Mouse (Mus musculus) hindbrain, embryonic 15.5 days (tissue): ENCODE measurements at regions not wholly inside any gene's neighbourhood (a gene's known extent, or its start where the extent isn't known, plus 50 kb on each side); places are given as distances from the start of the nearest gene placed in this dataset.

Experiments used
- ATAC-seq: fragments of 200-750 bp; cut with Nextera tagmentation; 2 replicates; pipeline ENCODE4 v1.8.0; 2017; ENCODE audit warnings: low read depth, moderate number of reproducible peaks, moderate TSS enrichment; ENCODE audit not compliant: low FRiP score
- H3K27ac ChIP-seq: fragments of 300-500 bp; sonication (generic); replicated peaks from 2 replicates; pipeline ENCODE4 v1.5.1; 2015; ENCODE audit warnings: mild to moderate bottlenecking, inconsistent platforms
- H3K27me3 ChIP-seq: fragments of 300-500 bp; sonication (generic); 2 replicates; pipeline ENCODE4 v1.6.1; 2015; ENCODE audit warnings: control low read depth, inconsistent platforms
- H3K36me3 ChIP-seq: fragments of 300-500 bp; sonication (generic); 2 replicates; pipeline ENCODE4 v1.6.1; 2015; ENCODE audit warnings: control low read depth, inconsistent platforms
- H3K4me1 ChIP-seq: fragments of 300-500 bp; sonication (generic); replicated peaks from 2 replicates; pipeline ENCODE4 v1.6.1; 2015; ENCODE audit warnings: control low read depth, inconsistent platforms
- H3K4me2 ChIP-seq: fragments of 300-500 bp; sonication (generic); 2 replicates; pipeline ENCODE4 v1.6.1; 2015; ENCODE audit warnings: moderate library complexity, mild to moderate bottlenecking, inconsistent platforms
- H3K4me3 ChIP-seq: fragments of 300-500 bp; sonication (generic); 2 replicates; pipeline ENCODE4 v1.5.1; 2015; ENCODE audit warnings: mild to moderate bottlenecking, inconsistent platforms
- H3K9ac ChIP-seq: fragments of 300-500 bp; sonication (generic); 2 replicates; pipeline ENCODE4 v1.6.1; 2015; ENCODE audit warnings: inconsistent platforms
- H3K9me3 ChIP-seq: fragments of 300-500 bp; sonication (generic); 2 replicates; pipeline ENCODE4 v1.6.1; 2016; ENCODE audit warnings: control low read depth, inconsistent platforms
- WGBS: fragments of 180-500 bp; shearing (Covaris S2); methylation state at CpG from one replicate; pipeline ENCODE4 v1.1.7; 2015; 5-methylcytosine and 5-hydroxymethylcytosine counted together

DNA sequence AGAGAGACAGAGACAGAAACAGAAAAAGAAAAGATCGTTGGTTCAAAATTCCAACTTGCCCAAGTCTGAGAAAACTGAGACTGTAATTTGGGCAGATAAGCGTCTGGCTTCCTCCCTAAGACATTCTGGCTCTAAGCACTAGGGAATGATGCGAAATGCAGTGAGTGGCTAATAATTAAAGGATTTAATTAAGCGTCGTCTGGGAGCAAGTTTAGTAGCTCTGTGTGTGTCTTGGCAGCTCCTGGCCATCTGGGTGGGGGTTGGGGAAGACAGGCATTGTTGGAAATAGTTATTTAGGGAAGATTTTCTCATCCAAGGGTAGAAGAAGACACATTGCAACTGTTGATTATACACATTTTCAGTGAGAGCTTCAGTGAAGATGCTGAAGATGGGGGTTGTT, 311.5 kb downstream of the Wdr11 start:
- 47% methylated on average over 5 of the region's 5 CpGs for WGBS
- Histone ChIP-seq H3K27ac (no peak overlapping the region), H3K4me1 (no peaks in the 10 kb centered on the region), H3K4me3 (no peak overlapping the region), H3K9ac (no peak overlapping the region), H3K9me3 (no peaks in the 10 kb centered on the region), H3K36me3 (no peaks in the 10 kb centered on the region), H3K27me3 (no peaks in the 10 kb centered on the region), H3K4me2 (no peak overlapping the region)
- ATAC-seq, result no peak

DNA sequence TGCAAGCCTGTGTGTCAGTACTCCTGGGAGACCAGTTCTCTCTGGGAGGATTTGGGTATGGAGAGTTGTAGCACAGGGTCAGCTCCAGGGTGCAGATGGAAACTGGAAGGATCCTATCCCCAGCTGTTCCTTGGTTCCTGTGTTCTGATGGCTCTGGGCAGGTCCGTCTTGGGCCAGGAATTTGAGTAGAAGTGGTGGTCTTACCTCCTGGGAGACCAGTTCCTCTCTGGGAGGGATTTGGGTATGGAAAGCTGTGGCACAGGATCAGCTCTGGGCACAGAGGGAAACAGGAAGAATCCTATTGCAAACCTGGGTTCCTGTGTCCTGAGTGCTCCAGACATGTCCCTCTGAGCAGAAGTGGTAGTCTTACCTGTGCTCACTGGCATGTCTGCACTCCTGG, 314.5 kb downstream of the Wdr11 start:
- Histone ChIP-seq H3K4me3 (no peak overlapping the region), H3K27ac (no peak overlapping the region), H3K36me3 (no peaks in the 10 kb centered on the region), H3K4me2 (no peak overlapping the region), H3K9ac (no peak overlapping the region), H3K4me1 (no peaks in the 10 kb centered on the region), H3K9me3 (no peaks in the 10 kb centered on the region), H3K27me3 (no peaks in the 10 kb centered on the region)
- 84% methylated on average over 1 of the region's 1 CpGs for WGBS
- no peak for ATAC-seq

DNA sequence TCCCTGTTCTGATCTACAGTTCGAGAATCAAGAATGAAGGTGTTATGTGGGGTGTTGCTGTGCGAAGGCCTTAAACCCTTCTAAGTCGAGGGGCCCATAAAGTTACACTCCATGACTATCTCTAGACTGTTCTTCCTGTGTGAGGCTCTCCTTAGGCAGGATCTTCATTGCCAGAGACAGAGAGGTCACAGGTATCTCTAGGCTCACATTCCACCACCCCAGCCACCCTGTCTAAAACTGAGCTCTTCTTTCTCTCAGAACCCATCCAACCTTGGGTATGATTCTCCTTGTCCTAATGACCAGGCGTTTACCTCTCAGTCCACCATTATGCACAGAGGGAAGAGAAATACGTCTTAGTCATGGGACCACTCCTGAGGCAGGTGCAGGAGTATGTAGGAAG, 317.2 kb downstream of the Wdr11 start:
- ATAC-seq, result no peak
- Histone ChIP-seq H3K4me2 (no peak overlapping the region), H3K27ac (no peak overlapping the region), H3K27me3 (no peaks in the 10 kb centered on the region), H3K36me3 (no peaks in the 10 kb centered on the region), H3K4me3 (no peak overlapping the region), H3K4me1 (no peaks in the 10 kb centered on the region), H3K9me3 (no peaks in the 10 kb centered on the region), H3K9ac (no peak overlapping the region)
- WGBS, result 92% methylated on average over 5 of the region's 5 CpGs

DNA sequence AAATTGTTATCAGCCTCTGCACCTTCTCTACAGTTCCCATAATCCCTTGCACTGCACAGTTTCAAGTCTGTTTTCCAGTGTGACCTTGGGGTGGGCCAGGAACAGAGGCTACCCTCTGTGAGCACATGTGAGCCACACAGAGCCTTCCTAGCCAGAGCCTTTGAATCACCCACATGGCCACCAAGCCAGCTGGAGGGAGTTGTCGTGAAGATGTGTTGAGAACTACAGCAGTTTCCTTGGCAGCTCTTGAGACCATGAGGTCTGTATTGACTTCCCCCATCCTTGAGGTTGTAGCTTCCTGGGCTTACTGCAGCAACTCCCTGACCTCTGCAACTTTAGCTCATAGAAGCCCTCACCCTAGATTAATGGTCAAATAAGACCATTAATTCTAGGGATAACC, 318.1 kb downstream of the Wdr11 start:
- no peak overlapping the region for H3K27ac ChIP-seq

DNA sequence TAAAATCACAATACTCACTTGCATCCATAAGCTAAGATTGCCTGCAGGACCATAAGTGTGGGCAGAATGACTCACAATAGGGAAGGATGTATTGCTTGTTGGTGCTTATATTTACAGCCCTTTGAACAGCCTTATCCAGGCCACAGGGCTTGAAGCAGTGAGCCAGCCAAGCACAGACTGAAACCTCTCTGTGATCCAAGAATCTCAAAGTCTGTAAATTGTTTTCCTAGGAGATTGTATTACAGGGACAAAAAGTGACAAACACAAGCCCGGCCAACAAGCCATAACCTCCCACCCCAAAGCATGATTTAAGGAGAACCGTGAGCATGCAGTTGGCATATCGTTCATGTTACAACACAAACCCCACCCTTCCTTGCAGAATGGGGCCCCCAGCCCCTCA, 319.2 kb downstream of the Wdr11 start:
- H3K4me3 ChIP-seq, result no peak overlapping the region

More for the DNA sequence above, 318.1 kb downstream of the Wdr11 start:
- Histone ChIP-seq H3K4me1 (no peaks in the 10 kb centered on the region), H3K9ac (no peak overlapping the region), H3K9me3 (no peaks in the 10 kb centered on the region), H3K4me2 (no peak overlapping the region), H3K36me3 (no peaks in the 10 kb centered on the region), H3K4me3 (no peak overlapping the region), H3K27me3 (no peaks in the 10 kb centered on the region)
- 68% methylated on average over 1 of the region's 1 CpGs for WGBS
- no peak for ATAC-seq

DNA sequence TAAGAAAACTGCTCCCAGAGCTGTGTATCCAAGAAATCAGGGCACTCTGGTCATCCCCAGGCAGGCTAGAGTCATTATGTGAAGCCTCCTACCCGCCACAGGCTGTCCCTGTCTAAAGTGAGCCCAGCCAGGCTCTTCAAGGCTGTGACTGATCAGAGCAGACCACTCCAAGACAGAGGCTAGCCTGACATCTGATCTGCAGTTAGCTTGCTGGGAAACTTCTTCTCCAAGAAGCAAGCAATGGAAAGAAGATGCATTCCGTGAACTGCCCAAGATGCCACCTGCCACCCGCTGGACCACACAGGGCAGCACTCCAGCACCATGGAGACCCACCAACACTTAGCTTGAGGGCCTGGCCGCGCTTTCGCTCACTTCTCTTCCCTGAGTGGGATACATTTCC, 323.2 kb downstream of the Wdr11 start:
- Histone ChIP-seq H3K9ac (no peak overlapping the region), H3K27me3 (no peaks in the 10 kb centered on the region), H3K9me3 (no peaks in the 10 kb centered on the region), H3K4me1 (peaks cover 7% of the 10 kb centered on the region; the same call in 1 of the 2 replicates), H3K4me3 (no peak overlapping the region), H3K27ac (no peak overlapping the region), H3K4me2 (no peak overlapping the region), H3K36me3 (no peaks in the 10 kb centered on the region)
- 90% methylated on average over 6 of the region's 6 CpGs for WGBS
- no peak for ATAC-seq

More for the DNA sequence above, 319.2 kb downstream of the Wdr11 start:
- Histone ChIP-seq H3K27ac (no peak overlapping the region), H3K9ac (no peak overlapping the region), H3K27me3 (no peaks in the 10 kb centered on the region), H3K4me2 (no peak overlapping the region), H3K4me1 (no peaks in the 10 kb centered on the region), H3K9me3 (no peaks in the 10 kb centered on the region), H3K36me3 (no peaks in the 10 kb centered on the region)
- WGBS, result 92% methylated on average over 3 of the region's 3 CpGs
- ATAC-seq, result no peak

DNA sequence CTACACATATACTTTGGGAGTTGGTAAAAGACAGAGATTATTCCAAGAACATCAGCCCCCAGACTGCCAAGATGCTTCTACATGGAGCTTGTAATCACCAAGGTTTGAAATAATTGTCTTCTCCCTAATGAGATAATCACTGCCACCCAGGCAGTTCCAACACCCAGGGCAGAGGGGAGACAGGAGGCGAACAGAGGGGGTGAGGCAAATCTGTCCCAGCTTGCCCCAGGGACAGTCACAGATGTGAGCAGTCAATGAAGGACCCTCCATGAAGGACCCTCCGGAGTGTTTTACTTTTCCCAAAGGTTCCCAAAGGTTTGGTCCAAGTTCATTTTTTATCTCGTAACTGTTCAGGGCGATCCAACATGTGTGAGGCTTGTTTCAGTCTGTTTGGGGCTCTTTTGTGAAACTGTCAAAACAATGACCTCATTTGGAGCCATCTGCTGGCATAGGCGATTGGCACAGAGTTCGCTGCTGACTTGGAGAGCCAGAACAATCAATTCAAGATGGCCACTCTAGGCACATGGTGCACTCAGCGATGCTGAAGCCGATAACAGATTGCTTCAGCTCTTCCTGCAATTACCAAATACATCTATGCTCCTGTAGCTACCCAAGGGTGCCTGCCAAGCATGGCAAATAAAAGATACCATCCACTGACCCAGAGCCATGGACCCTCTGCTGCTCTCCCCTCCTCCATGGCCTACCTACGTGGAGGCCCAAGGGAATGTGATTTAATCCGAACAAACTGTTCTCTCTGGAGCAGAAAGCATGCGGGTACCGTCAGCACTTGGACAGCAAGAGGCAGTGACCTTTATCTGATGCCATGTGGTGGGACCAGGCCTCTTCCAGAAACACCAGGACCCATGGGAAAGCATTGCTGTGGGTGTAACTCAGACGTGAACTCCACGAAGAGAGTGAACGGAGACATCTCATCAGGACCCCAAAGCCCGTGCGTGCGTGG, 326.9 kb downstream of the Wdr11 start:
- Histone ChIP-seq H3K36me3 (no peaks in the 10 kb centered on the region), H3K4me3 (no peak overlapping the region), H3K27ac (no peak overlapping the region; the same call in 1 of the 2 replicates), H3K9me3 (no peaks in the 10 kb centered on the region), H3K4me2 (no peak overlapping the region), H3K9ac (no peak overlapping the region), H3K27me3 (no peaks in the 10 kb centered on the region), H3K4me1 (peaks cover 7% of the 10 kb centered on the region; the same call in 1 of the 2 replicates)
- ATAC-seq, result no peak; the same call in 1 of the 2 replicates
- WGBS, result 61% methylated on average over 18 of the region's 18 CpGs

DNA sequence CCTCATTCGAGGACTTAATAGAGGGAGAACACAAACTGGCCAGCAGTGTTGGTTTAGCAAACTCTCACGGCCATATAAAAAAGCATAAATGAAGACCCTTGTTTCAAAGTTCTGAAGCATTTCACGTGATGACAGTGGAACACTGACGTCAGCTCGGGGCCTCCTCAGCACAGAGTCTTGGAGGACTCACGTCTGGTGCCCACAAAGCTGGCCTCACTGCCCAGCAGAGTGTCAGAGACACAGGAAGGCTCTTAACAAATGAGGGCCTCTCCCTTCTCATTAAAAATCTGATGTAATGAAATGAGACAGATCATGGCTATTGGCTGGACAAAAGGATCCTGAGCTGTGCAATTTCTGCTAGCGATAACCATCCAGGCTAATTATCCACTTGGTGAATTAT, 330.6 kb downstream of the Wdr11 start:
- Histone ChIP-seq H3K9me3 (no peaks in the 10 kb centered on the region), H3K36me3 (no peaks in the 10 kb centered on the region), H3K27ac (no peak overlapping the region), H3K4me2 (no peak overlapping the region), H3K27me3 (no peaks in the 10 kb centered on the region), H3K4me1 (peaks cover 7% of the 10 kb centered on the region; the same call in 1 of the 2 replicates), H3K4me3 (no peak overlapping the region), H3K9ac (no peak overlapping the region)
- ATAC-seq, result no peak
- 40% methylated on average over 7 of the region's 7 CpGs for WGBS

DNA sequence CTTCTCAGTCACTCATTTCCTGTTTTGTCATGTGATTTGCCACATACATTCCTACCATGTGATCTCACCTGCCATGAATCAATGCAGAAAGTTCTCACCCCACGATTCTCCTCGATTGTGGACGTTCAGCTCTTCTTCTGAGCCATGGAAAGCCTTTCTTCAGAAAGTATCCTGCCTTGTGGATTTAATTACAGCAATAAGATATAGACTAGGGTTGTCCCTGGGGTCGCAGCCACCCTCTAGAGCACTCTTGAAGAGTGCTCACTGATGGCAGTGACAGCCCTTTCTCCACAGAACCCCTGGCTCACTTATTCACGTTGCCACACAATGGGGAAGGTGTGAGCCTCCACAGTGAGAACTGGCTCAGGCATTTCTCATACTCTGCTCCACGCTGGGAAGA, 345.1 kb downstream of the Wdr11 start:
- Histone ChIP-seq H3K27ac (no peak overlapping the region), H3K4me3 (no peak overlapping the region), H3K4me1 (no peaks in the 10 kb centered on the region), H3K9ac (no peak overlapping the region), H3K9me3 (no peaks in the 10 kb centered on the region), H3K4me2 (no peak overlapping the region), H3K36me3 (no peaks in the 10 kb centered on the region), H3K27me3 (no peaks in the 10 kb centered on the region)
- WGBS, result 87% methylated on average over 6 of the region's 6 CpGs
- ATAC-seq, result no peak

DNA sequence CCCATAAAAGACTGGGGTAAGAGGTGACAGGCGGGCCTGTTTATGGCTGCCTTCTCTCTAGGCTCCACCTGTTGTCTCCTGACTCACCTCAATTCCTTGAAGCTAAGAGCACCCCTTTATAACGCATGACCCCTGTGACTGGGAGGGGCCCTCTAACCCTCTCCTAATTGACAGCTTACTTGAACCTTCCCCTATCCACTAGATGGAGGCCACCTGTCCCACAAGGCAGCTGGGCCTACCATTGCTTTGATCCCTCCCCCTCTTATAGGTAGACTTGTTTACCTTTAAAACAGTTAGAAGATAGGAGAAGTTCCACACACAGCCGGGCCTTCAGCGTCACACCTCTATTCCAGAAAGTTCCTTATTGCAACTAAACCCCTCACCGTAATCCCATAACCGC, 346.1 kb downstream of the Wdr11 start:
- no peak for ATAC-seq
- H3K36me3 ChIP-seq, result no peaks in the 10 kb centered on the region
- no peaks in the 10 kb centered on the region for H3K27me3 ChIP-seq
- H3K9ac ChIP-seq, result no peak overlapping the region
- H3K9me3 ChIP-seq, result no peaks in the 10 kb centered on the region
- no peak overlapping the region for H3K27ac ChIP-seq
- H3K4me3 ChIP-seq, result no peak overlapping the region
- no peak overlapping the region for H3K4me2 ChIP-seq
- WGBS, result 98% methylated on average over 6 of the region's 6 CpGs
- H3K4me1 ChIP-seq, result no peaks in the 10 kb centered on the region

DNA sequence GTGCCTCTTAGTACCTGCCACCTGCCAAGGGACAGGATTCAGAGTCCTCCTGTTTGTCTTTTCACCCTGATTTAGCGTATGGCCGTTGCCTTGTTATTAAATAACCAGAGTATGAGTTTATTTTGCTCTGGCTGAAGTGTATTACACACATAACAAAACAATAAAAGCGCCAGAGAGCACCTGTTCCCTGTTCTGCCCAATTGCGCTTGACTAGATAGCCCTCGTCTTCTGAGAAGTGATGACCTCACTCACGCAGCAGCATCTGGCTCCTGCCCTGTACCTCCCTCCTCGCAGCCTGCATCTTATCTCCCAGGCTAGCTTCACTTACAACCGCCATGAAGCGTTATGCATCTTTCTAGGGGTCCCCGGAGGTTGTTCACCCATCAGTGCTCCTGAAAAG, 346.5 kb downstream of the Wdr11 start:
- 80% methylated on average over 10 of the region's 10 CpGs for WGBS
- Histone ChIP-seq H3K36me3 (no peaks in the 10 kb centered on the region), H3K9me3 (no peaks in the 10 kb centered on the region), H3K4me1 (no peaks in the 10 kb centered on the region), H3K27me3 (no peaks in the 10 kb centered on the region), H3K4me3 (no peak overlapping the region), H3K9ac (no peak overlapping the region), H3K27ac (no peak overlapping the region), H3K4me2 (no peak overlapping the region)
- ATAC-seq, result no peak

DNA sequence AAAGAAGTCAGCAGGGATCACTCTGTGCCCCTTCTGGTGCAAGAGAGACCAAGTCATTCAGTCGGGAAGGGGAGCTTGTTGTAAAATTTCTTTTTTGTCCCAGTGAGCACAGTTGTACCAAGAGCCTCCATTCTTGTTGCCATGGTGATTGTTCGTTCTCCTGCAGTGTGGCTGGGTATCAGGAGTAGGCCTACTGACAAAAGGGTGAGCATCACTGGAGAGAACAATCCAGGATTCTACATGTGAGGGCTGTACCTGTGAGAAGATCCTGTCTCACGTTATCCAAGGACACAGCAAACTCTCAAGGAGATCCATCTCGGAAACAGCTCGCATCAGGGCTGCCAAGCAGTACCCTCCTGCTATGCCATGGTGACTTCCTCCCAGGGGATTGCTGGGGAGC, 347.6 kb downstream of the Wdr11 start:
- Histone ChIP-seq H3K9me3 (no peaks in the 10 kb centered on the region), H3K4me2 (no peak overlapping the region), H3K27me3 (no peaks in the 10 kb centered on the region), H3K9ac (no peak overlapping the region), H3K36me3 (no peaks in the 10 kb centered on the region), H3K4me1 (no peaks in the 10 kb centered on the region), H3K4me3 (no peak overlapping the region), H3K27ac (no peak overlapping the region)
- ATAC-seq, result no peak
- 63% methylated on average over 5 of the region's 5 CpGs for WGBS
